Mouse (Mus musculus): Measurements from ENCODE around the gene Nup210l. TPM values are rescaled to one million over a fixed set of nuclear protein-coding genes. Genes with fewer than 3 reads are reported as not detected.

Gene Nup210l
- polyA plus RNA-seq, 1 experiment from 2014 or later = 0.26 TPM

DNA sequence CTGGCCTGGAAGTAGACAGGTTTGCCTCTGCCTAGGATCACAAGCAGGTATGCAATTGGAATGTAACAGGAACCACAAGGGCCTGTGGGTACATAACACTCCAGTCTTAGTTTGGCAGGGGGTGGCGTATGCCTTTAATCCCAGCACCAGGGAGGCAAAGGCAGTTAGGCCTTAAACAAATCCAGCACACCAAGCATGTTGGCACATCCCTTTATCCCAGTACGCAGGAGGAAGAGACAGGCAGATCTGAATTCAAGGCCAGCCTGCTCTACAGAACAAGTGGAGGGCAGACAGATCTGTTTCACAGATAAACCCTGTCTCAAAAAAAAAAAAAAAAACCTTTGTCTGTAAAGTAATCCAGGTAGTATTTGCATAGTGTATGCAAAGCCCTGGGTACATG is 104.7 kb downstream of the Nup210l start:
- no peak overlapping the region for H3K27ac ChIP-seq (ENCODE audit: low read depth, low read length)
- no peak overlapping the region for H3K9ac ChIP-seq (ENCODE audit: low read depth, low read length)
- H3K36me3 ChIP-seq (ENCODE audit: control insufficient read depth, insufficient read depth, low read length) = peaks cover 27% of the 10 kb centered on the region
- ATAC-seq = no peak
- 83% methylated on average over 2 of the region's 2 CpGs for WGBS
- no peak overlapping the region for H3K4me3 ChIP-seq (ENCODE audit: low read length)
- no peaks in the 10 kb centered on the region for H3K9me3 ChIP-seq (ENCODE audit: control insufficient read depth, low read length)
- no peak overlapping the region for H3K4me2 ChIP-seq (ENCODE audit: low read length)
- H3K27me3 ChIP-seq (replicated peaks; ENCODE audit: control insufficient read depth, insufficient read depth, low read length) = no peaks in the 10 kb centered on the region
- H3K4me1 ChIP-seq (ENCODE audit: control insufficient read depth, insufficient read depth, low read depth, low read length) = peaks cover 19% of the 10 kb centered on the region

DNA sequence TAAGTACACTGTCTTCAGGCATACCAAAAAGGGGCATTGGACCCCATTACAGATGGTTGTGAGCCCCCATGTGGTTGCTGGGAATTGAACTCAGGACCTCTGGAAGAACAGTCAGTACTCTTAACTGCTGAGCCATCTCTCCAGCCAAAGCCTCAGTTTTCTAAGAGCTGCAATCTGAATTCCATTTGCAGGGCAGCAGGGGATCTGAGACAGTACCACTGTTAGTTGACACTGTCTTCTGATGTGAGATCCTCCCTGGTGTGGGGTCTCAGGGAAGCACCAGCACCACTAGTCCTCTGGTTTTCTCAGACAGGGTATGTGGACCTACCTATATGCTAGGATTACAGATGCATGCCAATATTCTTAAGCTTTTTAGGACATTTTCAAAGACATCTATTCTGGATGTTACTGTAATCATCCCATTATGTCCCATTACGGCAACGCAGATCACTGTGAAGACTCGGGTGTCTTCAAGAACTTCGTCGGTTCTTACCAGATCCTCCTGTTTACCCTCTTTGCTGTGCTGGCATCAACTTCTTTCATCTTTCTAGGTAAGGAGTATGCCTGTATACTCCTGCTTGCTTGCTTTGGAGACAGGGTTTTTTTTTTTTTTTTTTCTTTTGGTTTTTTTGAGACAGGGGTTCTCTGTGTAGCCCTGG is 106.1 kb downstream of the Nup210l start:
- H3K4me3 ChIP-seq (ENCODE audit: low read length) = no peak overlapping the region
- no peaks in the 10 kb centered on the region for H3K9me3 ChIP-seq (ENCODE audit: control insufficient read depth, low read length)
- 98% methylated on average over 5 of the region's 5 CpGs for WGBS
- peaks cover 27% of the 10 kb centered on the region for H3K36me3 ChIP-seq (ENCODE audit: control insufficient read depth, insufficient read depth, low read length)
- H3K9ac ChIP-seq (ENCODE audit: low read depth, low read length) = no peak overlapping the region
- H3K4me2 ChIP-seq (ENCODE audit: low read length) = no peak overlapping the region
- no peak for ATAC-seq
- no peaks in the 10 kb centered on the region for H3K27me3 ChIP-seq (replicated peaks; ENCODE audit: control insufficient read depth, insufficient read depth, low read length)
- H3K4me1 ChIP-seq (ENCODE audit: control insufficient read depth, insufficient read depth, low read depth, low read length) = peaks cover 23% of the 10 kb centered on the region
- H3K27ac ChIP-seq (ENCODE audit: low read depth, low read length) = no peak overlapping the region

DNA sequence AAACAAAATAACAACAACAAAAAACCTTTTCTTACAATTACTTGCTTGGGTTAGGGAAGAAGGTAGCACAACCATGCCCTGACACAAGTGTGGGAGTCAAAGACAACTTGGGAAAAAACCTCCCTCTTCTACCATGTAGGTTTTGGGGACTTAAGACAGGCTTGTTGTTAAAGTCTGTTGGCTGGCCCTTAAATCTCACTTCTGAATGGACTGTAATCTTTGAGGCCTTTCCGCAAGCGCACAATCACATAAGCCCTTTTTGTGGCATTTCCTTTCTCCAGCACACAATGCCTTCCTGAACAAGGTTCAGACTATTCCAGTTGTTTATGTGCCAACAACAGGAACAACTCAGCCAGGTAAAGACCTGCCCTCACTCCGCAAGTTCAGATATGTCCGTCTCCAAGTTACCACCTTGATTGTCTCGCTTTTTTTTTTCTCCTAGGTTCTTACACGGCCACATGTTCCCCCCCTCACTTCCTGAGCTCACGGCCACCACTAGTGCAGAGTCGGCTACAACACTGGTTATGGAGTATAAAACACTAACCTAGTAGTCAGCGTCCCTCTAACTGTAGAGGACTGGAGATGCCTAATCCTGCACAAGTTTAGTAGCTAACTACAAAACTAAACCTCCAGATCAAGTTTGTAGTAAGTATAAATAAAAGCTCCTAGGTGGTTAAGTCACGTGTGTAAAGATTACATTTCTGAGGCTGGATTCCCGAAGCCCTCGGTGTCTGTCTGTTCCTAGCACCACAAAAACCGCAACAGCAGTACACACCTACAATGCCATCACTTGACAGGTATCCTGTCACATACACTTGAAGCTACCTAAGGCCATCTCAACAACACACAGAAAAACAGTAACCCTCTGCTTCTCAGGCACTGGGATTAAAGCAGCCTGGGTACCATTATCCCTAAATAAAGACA is 107.8 kb downstream of the Nup210l start:
- Histone ChIP-seq H3K27ac (ENCODE audit: low read depth, low read length) (no peak overlapping the region), H3K9me3 (ENCODE audit: control insufficient read depth, low read length) (no peaks in the 10 kb centered on the region), H3K4me1 (ENCODE audit: control insufficient read depth, insufficient read depth, low read depth, low read length) (peaks cover 23% of the 10 kb centered on the region), H3K9ac (ENCODE audit: low read depth, low read length) (no peak overlapping the region), H3K4me3 (ENCODE audit: low read length) (no peak overlapping the region), H3K27me3 (replicated peaks; ENCODE audit: control insufficient read depth, insufficient read depth, low read length) (no peaks in the 10 kb centered on the region), H3K4me2 (ENCODE audit: low read length) (peak overlapping the region; percentile 97), H3K36me3 (ENCODE audit: control insufficient read depth, insufficient read depth, low read length) (peaks cover 27% of the 10 kb centered on the region)
- 81% methylated on average over 13 of the region's 13 CpGs for WGBS
- ATAC-seq = no peak

DNA sequence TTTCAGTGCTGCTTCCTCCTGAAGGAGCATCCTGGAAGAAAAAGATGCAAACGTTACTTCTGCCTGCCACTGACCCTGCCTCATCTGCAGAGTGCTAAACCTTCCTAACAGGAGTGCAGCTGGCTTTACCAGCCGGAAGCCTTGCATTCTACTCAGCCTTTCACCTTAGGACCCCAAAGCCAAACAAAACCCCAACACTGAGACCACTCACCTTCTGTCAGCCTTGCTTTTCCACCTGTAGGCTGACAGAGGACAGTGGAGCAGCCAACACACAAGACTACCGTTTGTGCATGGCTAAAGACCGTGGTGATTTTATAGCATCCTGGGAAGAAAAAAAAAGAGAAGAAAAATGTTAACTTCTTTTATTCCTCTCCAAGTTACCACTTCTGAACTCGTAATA is 108.8 kb downstream of the Nup210l start:
- Histone ChIP-seq H3K4me1 (ENCODE audit: control insufficient read depth, insufficient read depth, low read depth, low read length) (peaks cover 23% of the 10 kb centered on the region), H3K9ac (ENCODE audit: low read depth, low read length) (peak overlapping the region; percentile 85), H3K9me3 (ENCODE audit: control insufficient read depth, low read length) (no peaks in the 10 kb centered on the region), H3K27me3 (replicated peaks; ENCODE audit: control insufficient read depth, insufficient read depth, low read length) (no peaks in the 10 kb centered on the region), H3K27ac (ENCODE audit: low read depth, low read length) (no peak overlapping the region), H3K4me2 (ENCODE audit: low read length) (peak overlapping the region; percentile 97), H3K4me3 (ENCODE audit: low read length) (peak overlapping the region; percentile 80), H3K36me3 (ENCODE audit: control insufficient read depth, insufficient read depth, low read length) (peaks cover 26% of the 10 kb centered on the region)
- no peak for ATAC-seq
- 17% methylated on average over 5 of the region's 5 CpGs for WGBS

DNA sequence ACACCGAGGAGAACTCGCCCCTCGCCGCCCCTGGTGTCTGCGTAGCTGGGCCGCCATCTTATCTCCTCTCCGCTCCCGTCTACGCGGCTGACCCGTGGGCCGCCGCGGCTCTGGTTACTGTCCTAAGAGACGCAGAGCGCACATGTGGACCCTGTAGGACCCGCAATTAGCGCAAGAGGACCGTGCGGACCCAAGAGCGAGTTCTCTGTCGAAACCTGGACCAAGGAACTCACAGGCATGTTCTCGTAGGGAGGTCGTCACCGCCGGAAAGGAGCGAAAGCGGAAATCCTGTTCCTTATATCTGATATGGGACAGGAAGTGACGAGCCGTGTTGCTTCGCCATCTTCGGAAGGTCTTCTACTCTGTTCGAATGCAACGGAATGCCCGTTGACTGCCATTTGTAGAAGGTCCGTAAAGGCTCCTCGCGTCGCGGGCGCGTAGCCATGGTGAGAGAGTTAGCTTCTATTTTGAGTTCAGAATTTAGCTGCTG is 109.5 kb downstream of the Nup210l start, which contains the start of the genes Rps27 and Rab13:
Gene Rps27, minus strand, starts transcription at position 275 of the 490 bp plus-strand sequence.
Gene Rab13, plus strand, starts transcription at position 319 of the 490 bp plus-strand sequence.
- H3K4me1 ChIP-seq (ENCODE audit: control insufficient read depth, insufficient read depth, low read depth, low read length) = peaks cover 23% of the 10 kb centered on the region
- under 1% methylated on average over 42 of the region's 42 CpGs for WGBS
- peak within 1 kb of the TSS; percentile 97 for H3K4me2 ChIP-seq (ENCODE audit: low read length)
- H3K36me3 ChIP-seq (ENCODE audit: control insufficient read depth, insufficient read depth, low read length) = peaks cover 19% of the 10 kb centered on the region
- peak within 1 kb of the TSS; percentile 86 for H3K27ac ChIP-seq (ENCODE audit: low read depth, low read length)
- peak; percentile 96 for ATAC-seq
- H3K4me3 ChIP-seq (ENCODE audit: low read length) = peak within 1 kb of the TSS; percentile 80
- H3K9ac ChIP-seq (ENCODE audit: low read depth, low read length) = peak within 1 kb of the TSS; percentile 85
- H3K27me3 ChIP-seq (replicated peaks; ENCODE audit: control insufficient read depth, insufficient read depth, low read length) = no peaks in the 10 kb centered on the region
- H3K9me3 ChIP-seq (ENCODE audit: control insufficient read depth, low read length) = no peaks in the 10 kb centered on the region

DNA sequence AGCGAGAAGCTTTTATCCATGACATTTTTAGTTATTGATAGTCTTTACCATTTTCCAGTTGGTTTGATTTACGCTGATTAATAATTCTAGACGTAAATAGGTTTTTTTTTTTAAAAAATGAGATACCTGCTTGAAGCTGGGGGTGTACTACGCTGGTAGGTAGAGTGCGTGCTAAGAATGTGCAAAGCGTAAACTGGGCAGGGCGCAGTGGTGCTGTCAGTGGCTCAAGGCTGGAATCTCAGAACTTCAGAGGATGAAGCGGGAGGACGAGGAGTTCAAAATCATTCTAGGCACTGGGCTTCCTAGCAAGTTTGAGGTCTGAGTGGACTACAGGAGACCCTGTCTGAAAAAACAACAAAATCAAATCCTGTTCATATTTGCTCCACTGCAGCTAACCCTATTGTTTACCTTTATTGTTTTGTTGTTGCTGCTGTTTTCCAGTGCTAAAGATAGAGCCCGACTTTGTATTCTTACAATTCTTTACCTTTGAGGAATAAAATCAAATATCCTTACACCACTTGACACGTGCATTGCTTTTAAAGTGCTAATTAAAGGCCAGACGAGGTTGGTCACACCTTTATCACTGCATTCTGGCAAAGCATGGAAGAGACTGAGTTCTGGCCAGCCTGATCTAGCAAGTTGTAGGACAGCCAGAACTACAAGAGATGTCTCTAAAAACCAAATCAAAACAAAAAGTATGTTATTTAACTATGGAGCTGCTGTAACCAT is 110.2 kb downstream of the Nup210l start:
- H3K4me2 ChIP-seq (ENCODE audit: low read length) = peak overlapping the region; percentile 69
- 13% methylated on average over 12 of the region's 12 CpGs for whole genome bisulfite sequencing
- peak; percentile 61 for ATAC-seq
- peaks cover 23% of the 10 kb centered on the region for H3K4me1 ChIP-seq (ENCODE audit: control insufficient read depth, insufficient read depth, low read depth, low read length)
- H3K27me3 ChIP-seq (replicated peaks; ENCODE audit: control insufficient read depth, insufficient read depth, low read length) = no peaks in the 10 kb centered on the region
- no peaks in the 10 kb centered on the region for H3K9me3 ChIP-seq (ENCODE audit: control insufficient read depth, low read length)
- peak overlapping the region; percentile 86 for H3K27ac ChIP-seq (ENCODE audit: low read depth, low read length)
- peak overlapping the region; percentile 85 for H3K9ac ChIP-seq (ENCODE audit: low read depth, low read length)
- peak overlapping the region; percentile 80 for H3K4me3 ChIP-seq (ENCODE audit: low read length)
- peaks cover 12% of the 10 kb centered on the region; the same call in 1 of the 2 replicates for H3K36me3 ChIP-seq (ENCODE audit: control insufficient read depth, insufficient read depth, low read length)

DNA sequence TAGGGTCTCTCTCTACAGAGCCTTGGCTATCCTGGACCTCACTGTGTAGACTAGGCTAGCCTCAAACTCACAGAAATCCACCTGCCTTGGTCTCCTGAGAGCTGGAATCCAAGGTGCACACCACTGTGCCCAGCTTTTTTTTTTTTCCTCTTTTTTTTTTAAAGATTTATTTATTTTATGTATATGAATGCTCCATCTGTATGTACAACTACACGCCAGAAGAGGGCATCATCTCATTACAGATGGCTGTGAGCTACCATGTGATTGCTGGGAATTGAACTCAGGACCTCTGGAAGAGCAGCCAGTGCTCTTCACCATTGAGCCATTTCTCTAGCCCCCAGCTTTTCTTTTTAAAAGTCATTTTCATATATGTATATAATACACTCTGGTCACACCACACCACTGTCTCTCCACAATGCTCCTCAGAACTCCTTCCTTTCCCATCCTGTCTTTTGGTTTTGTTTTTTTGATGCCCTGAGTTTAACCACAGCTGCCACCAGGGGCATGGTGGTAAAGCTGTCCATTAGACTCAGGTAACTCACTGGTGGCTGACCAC is 112.0 kb downstream of the Nup210l start:
- no peak overlapping the region for H3K9ac ChIP-seq (ENCODE audit: low read depth, low read length)
- no peak for ATAC-seq
- no peak overlapping the region for H3K4me3 ChIP-seq (ENCODE audit: low read length)
- H3K36me3 ChIP-seq (ENCODE audit: control insufficient read depth, insufficient read depth, low read length) = peaks cover 3% of the 10 kb centered on the region; the same call in 1 of the 2 replicates
- no peaks in the 10 kb centered on the region for H3K27me3 ChIP-seq (replicated peaks; ENCODE audit: control insufficient read depth, insufficient read depth, low read length)
- no peaks in the 10 kb centered on the region for H3K9me3 ChIP-seq (ENCODE audit: control insufficient read depth, low read length)
- 48% methylated on average over 1 of the region's 1 CpGs for WGBS
- H3K4me1 ChIP-seq (ENCODE audit: control insufficient read depth, insufficient read depth, low read depth, low read length) = peaks cover 29% of the 10 kb centered on the region
- no peak overlapping the region for H3K27ac ChIP-seq (ENCODE audit: low read depth, low read length)
- no peak overlapping the region for H3K4me2 ChIP-seq (ENCODE audit: low read length)

DNA sequence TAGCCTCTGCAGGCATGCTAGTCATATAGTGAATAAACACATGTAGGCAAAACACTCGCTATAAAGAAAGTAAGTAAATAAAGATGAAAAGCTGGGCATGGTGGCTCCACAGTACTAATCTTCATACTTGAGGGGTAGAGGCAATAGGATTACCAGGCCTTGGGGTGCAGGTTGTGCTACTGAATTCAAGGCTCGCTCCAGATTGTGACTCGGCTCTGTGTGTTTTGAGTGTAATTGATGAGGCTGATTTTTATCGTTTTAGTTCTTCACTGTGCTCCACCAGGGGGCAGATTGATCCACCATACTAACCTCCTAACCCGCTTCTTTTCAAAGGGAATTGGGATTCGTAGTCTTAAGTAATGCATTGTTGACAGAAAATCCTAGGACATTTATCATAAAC is 116.2 kb downstream of the Nup210l start:
- H3K9ac ChIP-seq (ENCODE audit: low read depth, low read length) = peak overlapping the region; percentile 61
- H3K36me3 ChIP-seq (ENCODE audit: control insufficient read depth, insufficient read depth, low read length) = no peaks in the 10 kb centered on the region
- 14% methylated on average over 6 of the region's 6 CpGs for WGBS
- peak; percentile 53 for ATAC-seq
- no peak overlapping the region; the same call in 1 of the 2 replicates for H3K27ac ChIP-seq (ENCODE audit: low read depth, low read length)
- peak overlapping the region; percentile 80 for H3K4me2 ChIP-seq (ENCODE audit: low read length)
- peaks cover 8% of the 10 kb centered on the region for H3K4me1 ChIP-seq (ENCODE audit: control insufficient read depth, insufficient read depth, low read depth, low read length)
- peak overlapping the region; percentile 44 for H3K4me3 ChIP-seq (ENCODE audit: low read length)
- no peaks in the 10 kb centered on the region for H3K27me3 ChIP-seq (replicated peaks; ENCODE audit: control insufficient read depth, insufficient read depth, low read length)
- no peaks in the 10 kb centered on the region for H3K9me3 ChIP-seq (ENCODE audit: control insufficient read depth, low read length)
